Mouse (Mus musculus) kidney, adult 2 months (tissue): ENCODE measurements around the gene Hnrnpul1. TPM values are rescaled to one million over a fixed set of nuclear protein-coding genes. Genes with fewer than 3 reads are reported as not detected.

Experiments used
- DNase-seq: peaks from one replicate; pipeline ENCODE4 v3.0.0; 2021
- H3K27ac ChIP-seq: fragments of 200-500 bp; 2 replicates; pipeline ENCODE4 v1.5.1; 2012; ENCODE audit warnings: low read depth, low read length, control low read depth, inconsistent platforms; ENCODE audit not compliant: insufficient read depth
- H3K27me3 ChIP-seq: fragments of 200-500 bp; replicated peaks from 2 replicates; pipeline ENCODE4 v1.6.1; 2012; ENCODE audit warnings: mild to moderate bottlenecking, moderate library complexity, low read length, inconsistent platforms; ENCODE audit not compliant: control insufficient read depth, insufficient read depth
- H3K36me3 ChIP-seq: fragments of 200-500 bp; 2 replicates; pipeline ENCODE4 v1.6.1; 2012; ENCODE audit warnings: mild to moderate bottlenecking, moderate library complexity, low read length, inconsistent platforms; ENCODE audit not compliant: control insufficient read depth, insufficient read depth
- H3K4me1 ChIP-seq: fragments of 200-500 bp; 2 replicates; pipeline ENCODE4 v1.6.1; 2011; ENCODE audit warnings: low read length; ENCODE audit not compliant: control insufficient read depth, insufficient read depth
- H3K4me3 ChIP-seq: fragments of 200-500 bp; 2 replicates; pipeline ENCODE4 v1.5.1; 2011; ENCODE audit warnings: mild to moderate bottlenecking, low read depth, low read length, control low read depth; ENCODE audit not compliant: insufficient read depth
- CTCF ChIP-seq: fragments of 200-500 bp; conservative IDR thresholded peaks from 2 replicates; pipeline ENCODE4 v1.5.1; 2011; ENCODE audit warnings: low read depth, mild to moderate bottlenecking, control low read depth, low read length, moderate library complexity, mixed read lengths; ENCODE audit not compliant: insufficient read depth, insufficient read length
- POLR2A ChIP-seq: fragments of 200-500 bp; IDR thresholded peaks from one replicate; pipeline ENCODE4 v1.6.1; 2011; ENCODE audit warnings: low read depth, low read length, control low read depth
- WGBS: fragments of 180-500 bp; shearing (Covaris S2); methylation state at CpG from one replicate; pipeline ENCODE4 v1.1.7; 2018; 5-methylcytosine and 5-hydroxymethylcytosine counted together
- polyA plus RNA-seq: library from polyadenylated mRNA; depleted of rRNA; stranded (reverse); fragments of >200 nt; gene quantifications from 2 replicates; pipeline ENCODE4 v1.2.3, GENCODE M21; 2012

The Hnrnpul1 gene
- polyA plus RNA-seq, 1 experiment = 41.7 TPM

DNA sequence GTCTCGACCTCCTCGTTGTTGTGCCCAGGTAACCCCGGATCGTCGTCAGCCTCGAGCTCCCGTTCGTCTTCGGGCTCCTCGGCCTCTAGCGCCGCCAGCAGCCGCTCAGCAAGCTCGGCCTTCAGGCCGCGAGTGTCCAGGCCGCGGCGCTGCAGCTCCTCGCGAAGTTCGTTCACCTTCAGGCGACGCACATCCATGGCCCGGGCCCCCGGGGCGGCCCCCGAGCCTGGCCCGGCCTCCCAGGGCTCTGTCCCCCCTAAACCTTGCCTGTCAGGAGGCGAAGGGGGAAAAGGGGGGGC, 169 bp downstream of the Hnrnpul1 start:
- 2% methylated on average over 30 of the region's 30 CpGs for WGBS

DNA sequence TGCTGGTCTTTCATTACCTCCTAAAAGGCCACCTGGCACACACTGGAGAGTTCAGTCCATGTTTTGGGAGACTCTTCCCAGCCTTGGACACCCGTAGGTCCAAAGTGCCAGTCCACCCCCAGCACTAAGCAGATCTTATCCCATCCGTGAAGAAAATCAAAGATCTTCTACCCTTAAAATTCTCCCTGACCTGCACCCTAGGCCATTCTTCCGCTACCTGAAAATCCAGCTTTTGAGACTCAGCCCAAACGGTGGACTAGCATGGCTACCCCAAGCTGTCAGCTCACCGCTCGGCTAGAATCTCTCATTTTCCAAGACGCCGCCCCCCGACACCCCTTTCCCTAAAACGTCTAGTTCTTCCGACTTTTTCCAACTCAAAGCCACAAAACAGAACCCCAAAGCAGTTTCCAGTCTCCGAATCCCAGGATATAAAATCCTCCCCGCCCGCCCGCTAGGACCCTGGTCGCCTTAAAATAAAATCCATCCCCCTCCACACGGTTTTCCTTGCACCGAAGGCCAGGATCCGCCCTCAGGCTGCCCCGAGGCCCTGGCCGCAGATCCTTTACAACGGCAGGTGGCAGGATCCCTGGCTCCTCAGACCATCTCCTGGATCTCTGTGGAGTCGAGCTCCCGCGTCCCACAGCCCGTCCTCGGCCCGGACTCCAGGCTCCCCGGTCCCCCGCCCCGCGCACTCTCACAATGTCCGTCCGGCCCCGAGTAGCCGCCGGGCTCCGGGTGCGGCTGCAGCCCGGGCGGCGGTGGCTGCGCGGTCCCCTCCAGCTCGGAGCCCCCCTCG, 716 bp downstream of the Hnrnpul1 start:
- TF ChIP-seq POLR2A (no peak), CTCF (no peak)

More for the DNA sequence above, 169 bp downstream of the Hnrnpul1 start:
- no peak for DNase-seq
- H3K4me1 ChIP-seq = peaks cover 17% of the 10 kb centered on the region
- no peak for TF ChIP-seq POLR2A
- TF ChIP-seq CTCF = 0 out of 2 replicates have a peak, but pooled peaks have one; percentile 14
- H3K27ac ChIP-seq = peak overlapping the region; percentile 93
- peak overlapping the region; percentile 83 for H3K4me3 ChIP-seq
- H3K36me3 ChIP-seq = peaks cover 5% of the 10 kb centered on the region; the same call in 1 of the 2 replicates
- H3K27me3 ChIP-seq = no peaks in the 10 kb centered on the region

DNA sequence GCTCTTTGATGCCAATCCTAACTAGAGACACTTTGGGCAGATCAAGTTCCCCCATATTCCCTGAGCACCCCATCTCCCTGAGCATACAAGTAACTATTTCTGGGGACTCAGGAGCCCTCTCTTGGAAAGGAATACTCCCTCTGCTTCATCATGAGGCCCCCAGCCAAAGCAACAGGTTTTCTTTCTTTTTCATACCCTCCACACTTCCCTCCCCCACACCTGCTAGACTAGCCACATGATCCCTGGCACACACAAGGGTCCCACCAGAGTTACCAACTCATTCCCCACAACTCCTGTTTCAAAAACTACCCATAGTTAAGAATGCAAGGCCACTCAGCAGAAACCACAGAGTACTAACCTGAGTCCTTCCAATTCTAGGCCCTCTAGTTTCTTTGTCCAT, 1.5 kb downstream of the Hnrnpul1 start:
- DNase-seq = no peak
- Histone ChIP-seq H3K4me3 (peak overlapping the region; percentile 83; the same call in 1 of the 2 replicates), H3K4me1 (peaks cover 17% of the 10 kb centered on the region), H3K36me3 (peaks cover 5% of the 10 kb centered on the region; the same call in 1 of the 2 replicates), H3K27me3 (no peaks in the 10 kb centered on the region), H3K27ac (peak overlapping the region; percentile 93; the same call in 1 of the 2 replicates)
- TF ChIP-seq CTCF (no peak), POLR2A (no peak)

More for the DNA sequence above, 716 bp downstream of the Hnrnpul1 start:
- Histone ChIP-seq H3K27me3 (no peaks in the 10 kb centered on the region), H3K4me1 (peaks cover 17% of the 10 kb centered on the region), H3K4me3 (peak overlapping the region; percentile 83), H3K27ac (peak overlapping the region; percentile 93), H3K36me3 (peaks cover 5% of the 10 kb centered on the region; the same call in 1 of the 2 replicates)
- peak; percentile 33 for DNase-seq
- WGBS = under 1% methylated on average over 46 of the region's 46 CpGs

DNA sequence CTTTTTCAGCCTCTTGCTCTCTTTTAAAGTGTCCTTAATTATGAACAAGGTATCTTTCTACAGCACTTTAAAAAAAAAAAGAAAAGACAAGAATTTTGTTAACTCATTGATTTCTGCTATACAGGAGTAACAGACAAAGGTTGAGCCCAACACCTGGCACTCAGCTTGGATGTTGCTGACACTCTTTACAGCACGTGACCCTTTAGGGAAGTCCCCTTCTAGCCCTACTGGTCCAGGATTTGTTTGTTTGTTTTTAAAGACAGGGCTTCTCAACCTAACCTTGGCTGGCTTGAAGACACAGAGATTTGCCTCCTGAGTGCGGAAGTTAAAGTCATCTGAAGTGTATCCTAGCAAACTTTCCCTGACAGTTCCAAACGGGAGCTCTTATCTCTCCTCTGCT, 7.7 kb downstream of the Hnrnpul1 start:
- TF ChIP-seq POLR2A = no peak
- TF ChIP-seq CTCF = no peak
- WGBS = 62% methylated on average over 3 of the region's 3 CpGs

DNA sequence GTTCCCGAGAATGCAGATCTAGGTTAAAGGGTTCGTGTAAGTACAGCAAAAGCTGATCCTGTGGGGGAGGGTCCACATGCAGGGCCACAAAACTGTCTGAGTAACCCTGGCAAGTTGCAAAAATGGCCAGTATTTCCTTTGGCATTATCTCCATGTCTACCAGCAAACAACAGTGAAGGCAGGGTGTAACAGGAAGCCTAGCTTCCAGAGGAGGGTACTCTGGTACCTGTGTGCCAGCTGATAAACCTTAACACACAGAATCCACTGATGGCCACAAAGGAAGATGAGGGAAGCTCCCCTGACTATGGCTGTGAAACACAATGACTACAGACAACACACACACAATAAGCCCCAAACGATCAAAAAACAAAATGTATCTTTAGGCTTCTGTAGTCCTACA, 16.3 kb downstream of the Hnrnpul1 start:
- WGBS = 85% methylated on average over 3 of the region's 3 CpGs
- TF ChIP-seq POLR2A = no peak
- no peak for TF ChIP-seq CTCF
- peaks cover 24% of the 10 kb centered on the region for H3K36me3 ChIP-seq

More for the DNA sequence above, 7.7 kb downstream of the Hnrnpul1 start:
- Histone ChIP-seq H3K27ac (no peak overlapping the region), H3K27me3 (no peaks in the 10 kb centered on the region), H3K4me3 (no peak overlapping the region), H3K4me1 (peaks cover under 1% of the 10 kb centered on the region; the same call in 1 of the 2 replicates), H3K36me3 (peaks cover 14% of the 10 kb centered on the region)
- no peak for DNase-seq

DNA sequence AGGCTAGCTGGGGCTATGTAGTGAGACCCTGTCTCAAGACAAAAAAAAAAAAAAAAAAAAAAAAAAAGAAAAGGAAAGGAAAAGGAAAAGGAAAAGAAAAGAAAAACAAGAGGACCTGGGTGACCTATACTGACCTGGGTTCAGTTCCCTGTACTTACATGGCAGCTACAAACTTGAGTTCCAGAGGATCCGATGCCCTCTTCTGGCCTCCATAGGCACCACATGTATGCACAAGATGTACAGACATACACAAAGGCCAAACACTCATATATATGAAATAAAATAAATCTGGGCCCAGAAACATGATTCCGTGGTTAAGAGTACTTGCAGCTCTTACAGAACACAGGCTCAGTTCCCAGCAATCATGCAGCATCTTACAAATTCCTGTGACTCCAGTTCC, 17.6 kb downstream of the Hnrnpul1 start:
- Histone ChIP-seq H3K27me3 (no peaks in the 10 kb centered on the region), H3K4me3 (no peak overlapping the region), H3K36me3 (peaks cover 26% of the 10 kb centered on the region), H3K4me1 (no peaks in the 10 kb centered on the region), H3K27ac (no peak overlapping the region)
- TF ChIP-seq POLR2A (no peak), CTCF (0 out of 2 replicates have a peak, but pooled peaks have one; percentile 18)
- no peak for DNase-seq
- 91% methylated on average over 2 of the region's 2 CpGs for WGBS

More for the DNA sequence above, 16.3 kb downstream of the Hnrnpul1 start:
- no peak overlapping the region for H3K4me3 ChIP-seq
- no peaks in the 10 kb centered on the region for H3K4me1 ChIP-seq
- H3K27ac ChIP-seq = no peak overlapping the region
- no peaks in the 10 kb centered on the region for H3K27me3 ChIP-seq
- DNase-seq = no peak

DNA sequence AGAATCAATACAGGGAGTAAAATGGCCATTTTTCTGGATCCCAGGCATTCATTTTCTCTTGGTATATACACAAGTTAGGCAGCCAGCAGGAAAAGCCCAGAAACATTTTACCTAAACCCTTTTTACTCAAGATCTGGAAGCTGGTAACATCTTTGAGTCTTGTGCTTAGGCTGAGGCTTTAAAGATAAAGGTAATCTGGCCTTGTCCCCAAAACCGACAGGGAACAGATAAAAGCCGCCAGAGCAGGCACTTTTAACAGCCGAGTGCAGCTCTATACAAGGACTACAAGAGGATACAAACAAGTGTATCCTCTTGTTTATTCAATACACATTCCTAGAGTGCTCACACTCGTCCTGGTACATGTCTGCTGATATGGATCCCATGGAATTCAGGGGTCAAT, 19.6 kb downstream of the Hnrnpul1 start:
- peaks cover 24% of the 10 kb centered on the region for H3K36me3 ChIP-seq
- DNase-seq = no peak
- no peak overlapping the region for H3K4me3 ChIP-seq
- no peaks in the 10 kb centered on the region for H3K4me1 ChIP-seq
- H3K27me3 ChIP-seq = no peaks in the 10 kb centered on the region
- TF ChIP-seq CTCF (no peak), POLR2A (no peak)
- no peak overlapping the region for H3K27ac ChIP-seq
- WGBS = 78% methylated on average over 4 of the region's 4 CpGs
